Mouse (Mus musculus): Measurements from ENCODE around the gene Narfl. TPM values are rescaled to one million over a fixed set of nuclear protein-coding genes. Genes with fewer than 3 reads are reported as not detected.

Narfl gene
- total and polyA plus RNA-seq, 3 experiments, result 30.6 to 34.3 TPM; not detected in 1

DNA sequence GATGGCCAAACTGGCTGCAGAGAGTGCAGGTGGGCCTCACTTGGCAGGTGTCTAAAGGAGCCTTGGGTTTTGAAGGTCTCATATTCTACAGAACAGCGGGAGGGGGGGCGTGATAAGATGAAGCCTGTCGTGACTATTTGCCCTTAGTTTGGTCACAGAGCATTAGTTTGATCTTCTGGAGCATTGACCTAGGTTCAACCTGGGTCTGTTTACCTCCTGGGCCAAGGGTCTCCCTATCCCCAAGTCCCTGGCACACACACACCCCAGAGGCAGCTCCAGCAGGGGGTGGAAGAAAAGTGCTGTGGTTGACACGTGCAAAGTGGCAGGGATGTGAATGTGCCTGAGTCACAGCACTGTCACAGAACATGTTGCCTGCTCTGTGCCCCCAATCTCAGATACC is 37.3 kb downstream of the Narfl start:
- peaks cover 0 to 8% of the 10 kb centered on the region in 2 experiments; a peak in 1 of 4 replicates for H3K4me1 ChIP-seq (ENCODE audit: control insufficient read depth in 1 of 2, insufficient read depth in 2 of 2, low read length in 2 of 2)
- peaks cover 0 to 1% of the 10 kb centered on the region in 2 experiments; a peak in 2 of 4 replicates for H3K27me3 ChIP-seq (ENCODE audit: control insufficient read depth in 1 of 2, insufficient read depth in 2 of 2, low read length in 2 of 2)
- no peak overlapping the region for H3K4me3 ChIP-seq (ENCODE audit: control insufficient read depth in 1 of 2, insufficient read depth in 1 of 2, low read depth in 2 of 2, low read length in 2 of 2)

DNA sequence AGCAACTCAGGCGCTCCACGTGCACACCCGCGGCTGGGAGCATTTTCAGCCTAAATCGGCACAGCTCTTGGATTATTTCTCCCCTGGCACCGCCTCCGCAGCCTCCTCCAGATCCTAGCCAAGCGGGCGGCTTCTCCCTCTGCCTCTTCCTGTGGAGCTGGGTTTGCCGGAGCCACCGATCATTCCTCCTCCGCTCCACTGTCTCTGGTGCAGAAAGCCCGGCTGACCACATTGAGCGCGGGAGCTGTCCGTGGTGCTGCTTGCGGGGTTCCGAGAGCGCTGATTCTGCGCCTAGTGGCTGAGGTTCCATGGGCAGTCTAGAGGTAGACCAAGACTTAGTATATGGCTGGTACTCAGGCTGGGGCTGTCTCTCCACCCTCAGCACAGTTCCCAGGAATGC is 39.9 kb downstream of the Narfl start:
- Histone ChIP-seq H3K36me3 (ENCODE audit: control insufficient read depth in 1 of 2, insufficient read depth in 2 of 2, low read length in 2 of 2) (no peaks in the 10 kb centered on the region), H3K79me2 (ENCODE audit: control insufficient read depth, insufficient read depth, low read length, poor library complexity) (no peaks in the 10 kb centered on the region), H3K9ac (ENCODE audit: control insufficient read depth, low read depth, low read length, poor library complexity, severe bottlenecking) (no peak overlapping the region), H3K27ac (ENCODE audit: control insufficient read depth, low read depth, low read length) (no peak overlapping the region), H3K9me3 (replicated peaks; ENCODE audit: insufficient read depth, low read length) (no peaks in the 10 kb centered on the region), H3K4me1 (ENCODE audit: control insufficient read depth in 1 of 2, insufficient read depth in 2 of 2, low read length in 2 of 2) (no peaks in the 10 kb centered on the region), H3K27me3 (ENCODE audit: control insufficient read depth in 1 of 2, insufficient read depth in 2 of 2, low read length in 2 of 2) (peaks cover 0 to 3% of the 10 kb centered on the region in 2 experiments; a peak in 2 of 4 replicates), H3K4me3 (ENCODE audit: control insufficient read depth in 1 of 2, insufficient read depth in 1 of 2, low read depth in 2 of 2, low read length in 2 of 2) (no peak overlapping the region)
- TF ChIP-seq CTCF (IDR thresholded peaks at IDR 0.05 in 2 of 3, conservative IDR thresholded peaks at IDR 0.05 in 1 of 3; ENCODE audit: control insufficient read depth in 1 of 3, insufficient read depth in 1 of 3, low read depth in 2 of 3, low read length in 3 of 3, poor library complexity in 1 of 3, severe bottlenecking in 1 of 3) (0 out of 6 replicates have a peak, but pooled peaks of 1 of the 3 experiments have one; percentile 12), E2F4 (IDR thresholded peaks at IDR 0.05; ENCODE audit: borderline replicate concordance, low read depth, low read length) (no peak), MXI1 (IDR thresholded peaks at IDR 0.05; ENCODE audit: low read depth, low read length) (peak; percentile 78), GATA1 (IDR thresholded peaks at IDR 0.05; ENCODE audit: low read depth, low read length) (no peak), UBTF (IDR thresholded peaks at IDR 0.05; ENCODE audit: borderline replicate concordance, insufficient read depth, low read depth, low read length) (no peak), SIN3A (IDR thresholded peaks at IDR 0.05; ENCODE audit: low read length) (peak; percentile 79), MAX (IDR thresholded peaks at IDR 0.05; ENCODE audit: low read length) (no peak; the same call in 1 of the 2 replicates)
- DNase-seq (ENCODE audit: low read depth, low spot score), result peak; percentile 72

More for the DNA sequence above, 37.3 kb downstream of the Narfl start:
- TF ChIP-seq USF2 (IDR thresholded peaks at IDR 0.05; ENCODE audit: borderline replicate concordance in 1 of 2, insufficient read depth in 1 of 2, low read depth in 1 of 2, low read length in 2 of 2) (no peak), TBP (IDR thresholded peaks at IDR 0.05; ENCODE audit: low read depth, low read length) (no peak), HCFC1 (IDR thresholded peaks at IDR 0.05; ENCODE audit: low read depth, low read length) (no peak), POLR2AphosphoS2 (IDR thresholded peaks at IDR 0.05; ENCODE audit: low read length) (no peak)
- H3K36me3 ChIP-seq (ENCODE audit: control insufficient read depth in 1 of 2, insufficient read depth in 2 of 2, low read length in 2 of 2), result no peaks in the 10 kb centered on the region
- H3K9ac ChIP-seq (ENCODE audit: control insufficient read depth, low read depth, low read length, poor library complexity, severe bottlenecking), result no peak overlapping the region
- no peaks in the 10 kb centered on the region for H3K79me2 ChIP-seq (ENCODE audit: control insufficient read depth, insufficient read depth, low read length, poor library complexity)
- no peak overlapping the region for H3K27ac ChIP-seq (ENCODE audit: control insufficient read depth, low read depth, low read length)
- DNase-seq (ENCODE audit: low read depth, low spot score), result no peak
- H3K9me3 ChIP-seq (replicated peaks; ENCODE audit: insufficient read depth, low read length), result no peaks in the 10 kb centered on the region

DNA sequence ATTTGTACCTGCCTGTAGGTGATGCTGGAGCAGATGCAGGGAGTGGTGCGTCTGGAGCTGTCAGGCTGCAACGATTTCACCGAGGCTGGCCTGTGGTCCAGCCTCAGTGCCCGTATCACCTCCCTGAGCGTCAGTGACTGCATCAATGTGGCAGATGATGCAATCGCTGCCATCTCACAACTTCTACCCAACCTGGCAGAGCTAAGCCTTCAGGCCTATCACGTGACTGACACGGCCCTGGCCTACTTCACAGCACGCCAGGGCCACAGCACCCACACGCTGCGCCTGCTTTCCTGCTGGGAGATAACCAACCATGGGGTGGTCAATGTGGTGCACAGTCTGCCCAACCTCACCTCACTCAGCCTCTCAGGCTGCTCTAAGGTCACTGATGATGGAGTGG is 44.1 kb downstream of the Narfl start:
- peaks cover 0 to under 1% of the 10 kb centered on the region in 2 experiments; a peak in 1 of 4 replicates for H3K36me3 ChIP-seq (ENCODE audit: control insufficient read depth in 1 of 2, insufficient read depth in 2 of 2, low read length in 2 of 2)
- no peak overlapping the region for H3K27ac ChIP-seq (ENCODE audit: control insufficient read depth, low read depth, low read length)
- no peak overlapping the region for H3K9ac ChIP-seq (ENCODE audit: control insufficient read depth, low read depth, low read length, poor library complexity, severe bottlenecking)
- H3K9me3 ChIP-seq (replicated peaks; ENCODE audit: insufficient read depth, low read length), result no peaks in the 10 kb centered on the region
- H3K79me2 ChIP-seq (ENCODE audit: control insufficient read depth, insufficient read depth, low read length, poor library complexity), result no peaks in the 10 kb centered on the region
- no peak for DNase-seq (ENCODE audit: low read depth, low spot score)
- H3K4me3 ChIP-seq (ENCODE audit: control insufficient read depth in 1 of 2, insufficient read depth in 1 of 2, low read depth in 2 of 2, low read length in 2 of 2), result no peak overlapping the region
- H3K4me1 ChIP-seq (ENCODE audit: control insufficient read depth in 1 of 2, insufficient read depth in 2 of 2, low read length in 2 of 2), result 0 out of 4 replicates have a peak, but pooled peaks cover 0 to under 1% of the 10 kb centered on the region in 2 experiments
- H3K27me3 ChIP-seq (ENCODE audit: control insufficient read depth in 1 of 2, insufficient read depth in 2 of 2, low read length in 2 of 2), result peaks cover 0 to 2% of the 10 kb centered on the region in 2 experiments; a peak in 2 of 4 replicates
- 0 out of 2 replicates have a peak, but pooled peaks have one; percentile 27 for TF ChIP-seq USF1 (IDR thresholded peaks at IDR 0.05; ENCODE audit: low read depth, low read length)
- no peak for TF ChIP-seq MYC (IDR thresholded peaks at IDR 0.05; ENCODE audit: low read depth, low read length)
